Mouse (Mus musculus): Measurements from ENCODE around the gene Ctcf.

Ctcf gene

DNA sequence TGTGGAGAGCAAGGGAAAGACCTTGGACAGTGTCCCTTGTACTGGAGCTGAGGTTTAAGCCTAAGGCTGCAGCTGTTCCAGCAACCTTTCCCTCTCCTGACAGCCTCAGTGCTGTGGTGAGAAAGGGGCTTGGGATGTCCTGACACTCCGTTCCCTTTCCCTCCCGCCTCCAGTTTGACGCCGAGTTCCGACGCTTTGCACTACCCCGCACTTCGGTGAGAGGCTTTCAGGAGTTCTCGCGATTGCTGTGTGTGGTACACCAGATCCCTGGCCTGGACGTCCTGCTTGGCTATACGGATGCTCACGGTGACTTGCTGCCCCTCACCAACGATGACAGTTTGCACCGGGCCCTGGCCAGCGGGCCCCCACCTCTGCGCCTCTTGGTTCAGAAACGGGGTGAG is 65.6 kb downstream of the Ctcf start:
- WGBS: 29% methylated on average over 18 of the region's 18 CpGs

DNA sequence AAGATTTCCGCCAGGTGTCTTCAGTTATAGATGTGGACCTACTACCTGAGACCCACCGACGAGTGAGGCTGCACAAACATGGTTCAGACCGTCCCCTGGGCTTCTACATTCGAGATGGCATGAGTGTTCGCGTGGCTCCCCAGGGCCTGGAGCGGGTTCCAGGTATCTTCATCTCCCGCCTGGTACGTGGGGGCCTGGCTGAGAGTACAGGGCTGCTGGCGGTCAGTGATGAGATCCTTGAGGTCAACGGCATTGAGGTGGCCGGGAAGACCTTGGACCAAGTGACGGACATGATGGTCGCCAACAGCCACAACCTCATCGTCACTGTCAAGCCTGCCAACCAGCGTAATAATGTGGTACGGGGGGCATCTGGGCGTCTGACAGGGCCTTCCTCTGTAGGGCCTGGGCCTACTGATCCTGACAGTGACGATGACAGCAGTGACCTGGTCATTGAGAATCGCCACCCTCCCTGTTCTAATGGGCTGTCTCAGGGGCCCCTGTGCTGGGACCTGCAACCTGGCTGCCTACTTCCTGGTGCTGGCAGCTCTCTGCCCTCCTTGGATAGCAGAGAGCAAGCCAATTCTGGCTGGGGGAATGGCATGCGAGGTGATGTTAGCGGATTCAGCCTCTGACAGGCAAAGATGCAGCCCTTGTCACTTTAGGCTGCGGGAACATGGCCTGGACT is 66.5 kb downstream of the Ctcf start:
- 93% methylated on average over 24 of the region's 24 CpGs for WGBS

DNA sequence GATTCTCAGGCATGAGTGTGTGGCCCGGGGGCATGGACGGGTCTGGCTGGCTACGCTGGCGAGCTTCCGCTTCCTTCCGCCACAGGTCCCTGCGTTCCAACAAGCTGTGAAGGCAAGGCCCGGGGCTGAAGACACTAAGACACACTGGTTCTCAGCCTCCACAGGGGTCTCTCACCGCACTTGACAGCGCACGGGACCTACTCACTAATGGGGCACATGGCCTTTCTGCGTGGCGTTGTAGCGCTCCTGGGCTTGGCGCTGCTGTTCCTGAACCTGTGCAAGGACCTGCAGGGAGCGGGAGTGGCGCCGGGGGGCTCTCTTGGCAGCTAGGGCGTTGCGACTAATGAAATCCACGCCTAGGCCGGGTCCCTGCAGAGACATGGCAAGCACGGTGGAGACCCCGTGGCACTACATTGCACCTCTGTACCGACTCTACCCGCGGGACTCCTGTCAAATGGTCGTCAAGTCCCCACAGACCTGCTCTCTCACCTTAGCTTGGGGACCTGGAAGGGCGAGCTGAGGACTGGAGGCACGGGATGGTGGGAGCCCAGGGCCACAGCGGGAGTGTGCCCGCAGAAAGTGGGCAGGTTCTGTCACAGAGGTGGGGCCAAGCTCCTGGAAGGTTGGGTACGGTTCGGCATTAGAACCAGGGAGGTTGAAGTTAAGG is 67.9 kb downstream of the Ctcf start:
- 94% methylated on average over 34 of the region's 34 CpGs for WGBS

DNA sequence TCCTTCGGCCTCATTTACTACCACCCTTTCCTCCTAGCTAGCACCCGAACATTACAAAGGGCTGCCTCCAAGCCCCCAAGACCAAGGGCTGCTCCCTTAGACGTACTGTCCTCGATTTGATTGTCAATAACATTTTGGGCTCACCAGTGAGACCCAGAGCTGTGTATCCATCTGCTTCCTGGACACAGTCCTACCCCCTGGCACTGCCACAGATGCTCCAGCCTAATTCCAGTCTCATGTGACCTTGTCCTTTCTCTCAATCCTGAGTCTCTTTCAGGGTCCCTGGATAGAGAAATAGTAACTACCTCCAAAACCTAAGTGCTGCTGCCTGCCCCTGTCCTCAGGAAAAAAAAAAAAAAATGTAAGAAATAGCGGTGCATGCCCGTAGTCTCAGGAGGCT is 68.6 kb downstream of the Ctcf start:
- WGBS: 87% methylated on average over 6 of the region's 6 CpGs

DNA sequence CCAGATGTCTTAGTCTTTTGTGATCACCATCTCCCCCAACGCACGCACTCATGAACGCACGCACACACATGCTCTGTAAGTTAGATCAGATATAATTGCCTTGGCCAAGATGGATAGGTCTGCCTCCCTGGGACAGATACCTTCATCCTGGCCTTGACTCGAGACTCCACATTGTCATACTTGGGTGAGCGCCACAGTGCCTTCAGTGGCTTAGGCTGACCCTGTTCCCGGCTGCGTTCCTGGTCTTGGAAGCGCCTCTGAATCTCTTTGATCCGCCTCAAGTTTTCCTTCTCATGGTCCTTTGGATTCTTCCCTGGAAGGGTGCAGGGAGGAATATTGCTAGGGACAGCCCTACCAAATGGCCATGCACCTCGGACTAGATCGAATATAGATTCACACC is 70.1 kb downstream of the Ctcf start:
- 80% methylated on average over 12 of the region's 12 CpGs for WGBS

DNA sequence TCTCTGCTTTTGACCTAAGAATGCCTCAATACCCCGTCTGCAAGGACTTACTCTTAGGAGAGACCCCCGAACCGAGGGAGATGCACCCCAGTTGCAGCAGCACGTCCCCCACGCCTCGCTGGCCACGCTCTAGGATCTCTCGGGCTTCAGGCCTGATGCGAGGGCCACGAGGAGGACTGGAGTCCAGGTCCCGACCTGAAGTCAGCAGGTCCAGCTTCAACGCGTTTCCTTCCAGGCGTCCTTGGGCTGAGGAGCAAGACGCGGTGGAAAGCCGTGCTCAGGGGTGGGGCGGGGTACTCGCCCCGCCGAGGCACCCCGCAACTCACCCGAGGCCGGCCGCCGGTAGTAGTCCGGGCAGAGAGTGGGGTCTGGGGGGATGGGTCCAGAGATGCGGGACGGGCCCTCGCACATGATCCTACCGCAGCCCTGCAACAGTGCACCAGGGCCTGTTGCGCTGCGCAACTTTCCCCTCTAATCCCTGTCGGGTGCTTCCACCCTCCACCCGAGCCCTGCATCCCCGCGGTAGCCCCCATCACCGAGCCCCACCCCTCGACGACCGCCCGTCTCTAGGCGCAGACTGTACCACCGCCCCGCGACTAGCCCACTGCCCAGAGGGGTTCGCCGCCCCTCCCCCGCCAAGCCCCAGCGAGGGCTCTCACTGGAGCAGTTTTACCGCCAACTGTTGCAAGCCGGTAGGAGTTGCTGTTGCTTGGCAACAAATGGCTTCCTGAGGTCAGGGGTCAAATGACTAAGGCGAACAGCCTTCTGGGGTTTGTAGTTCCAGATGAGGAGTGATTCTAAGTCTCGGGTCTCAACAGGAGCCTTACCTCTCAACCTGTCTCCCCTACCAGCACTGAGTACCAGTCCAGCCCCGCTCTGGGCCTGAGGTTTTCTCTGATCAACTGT is 71.4 kb downstream of the Ctcf start, which contains the start of the genes 4933405L10Rik and Enkd1:
4933405L10Rik (plus strand) TSS at position 158 of the 906 bp plus-strand sequence.
Enkd1 (minus strand) TSS at position 713 of the 906 bp plus-strand sequence.
- 1% methylated on average over 55 of the region's 55 CpGs for WGBS

DNA sequence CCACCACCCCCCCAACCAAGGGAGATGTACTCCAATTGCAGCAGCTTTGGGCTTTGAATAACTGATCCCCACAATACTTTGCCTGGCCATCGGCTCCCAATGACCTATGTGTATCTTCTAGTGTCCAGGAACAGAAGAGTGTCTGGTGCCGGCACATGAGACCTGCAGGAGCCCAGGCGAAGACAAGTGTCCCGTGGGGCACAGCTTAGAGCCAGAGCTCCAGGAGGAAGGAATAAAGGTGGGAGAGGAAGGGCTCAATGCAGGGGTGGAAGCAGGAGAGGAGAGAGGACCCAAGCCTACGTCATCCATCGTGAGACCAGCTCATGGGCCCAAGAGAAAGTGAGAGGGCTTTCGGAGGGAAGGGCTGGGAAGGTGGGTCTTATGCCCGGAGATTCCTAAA is 72.3 kb downstream of the Ctcf start:
- WGBS: 93% methylated on average over 8 of the region's 8 CpGs

DNA sequence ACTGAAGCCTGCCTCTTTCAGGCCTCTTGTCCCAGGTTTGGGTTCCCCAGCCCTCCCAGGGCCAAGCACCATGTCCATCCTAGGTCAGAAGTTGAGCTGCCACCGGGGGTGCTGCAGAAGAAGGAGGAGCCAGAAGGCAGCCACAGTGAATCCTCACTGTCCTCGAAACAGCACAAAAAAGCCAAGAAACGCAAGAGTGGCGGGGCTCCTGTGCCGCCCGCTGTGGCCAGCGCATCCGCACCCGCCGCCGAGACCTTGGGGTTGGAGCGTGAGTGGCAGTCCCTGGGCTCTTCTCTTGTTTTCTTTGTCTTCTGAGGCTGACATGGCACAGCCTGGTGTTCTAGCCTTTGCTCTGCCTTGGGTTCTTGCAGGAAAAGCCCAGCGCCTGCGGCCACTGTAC is 72.9 kb downstream of the Ctcf start:
- WGBS: 86% methylated on average over 14 of the region's 14 CpGs

DNA sequence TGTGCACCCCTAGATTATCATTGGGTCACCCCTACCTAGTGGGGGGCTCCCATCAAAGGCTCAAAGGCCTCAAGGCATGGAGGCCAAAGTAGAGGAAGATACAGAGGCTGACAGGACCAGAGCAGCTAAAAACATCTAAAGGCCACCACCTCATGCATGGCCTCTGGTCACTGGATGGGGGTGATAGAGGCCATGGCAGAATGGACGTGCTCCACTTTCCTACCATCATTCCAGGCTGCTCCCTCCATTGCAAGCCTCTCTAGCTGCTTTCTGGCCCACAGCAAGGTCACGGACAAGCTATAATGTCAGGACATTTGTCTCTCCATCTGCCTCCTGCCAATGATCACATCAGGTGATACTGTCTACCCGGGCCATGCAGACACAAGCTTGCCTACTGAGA is 75.9 kb downstream of the Ctcf start:
- 86% methylated on average over 3 of the region's 3 CpGs for WGBS

DNA sequence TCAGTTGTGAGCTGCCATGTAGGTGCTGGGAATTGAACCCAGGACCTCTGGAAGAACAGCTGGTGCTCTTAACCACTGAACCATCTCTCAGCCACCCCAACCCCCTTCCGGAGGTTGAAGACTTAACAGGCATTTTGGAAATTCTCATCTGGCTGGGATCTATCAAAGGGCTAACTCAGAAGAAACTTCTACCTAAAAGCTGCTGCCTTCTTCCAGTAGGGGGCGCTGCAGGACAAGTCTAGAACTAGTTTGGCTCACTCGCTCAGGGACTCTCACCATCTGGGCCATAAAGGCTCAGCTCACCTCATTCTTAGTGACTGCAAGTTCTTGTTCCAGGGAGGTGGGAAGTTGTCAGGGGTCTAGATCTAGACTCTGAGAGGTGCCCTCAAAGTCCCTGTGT is 77.8 kb downstream of the Ctcf start:
- WGBS: 6% methylated on average over 3 of the region's 3 CpGs

DNA sequence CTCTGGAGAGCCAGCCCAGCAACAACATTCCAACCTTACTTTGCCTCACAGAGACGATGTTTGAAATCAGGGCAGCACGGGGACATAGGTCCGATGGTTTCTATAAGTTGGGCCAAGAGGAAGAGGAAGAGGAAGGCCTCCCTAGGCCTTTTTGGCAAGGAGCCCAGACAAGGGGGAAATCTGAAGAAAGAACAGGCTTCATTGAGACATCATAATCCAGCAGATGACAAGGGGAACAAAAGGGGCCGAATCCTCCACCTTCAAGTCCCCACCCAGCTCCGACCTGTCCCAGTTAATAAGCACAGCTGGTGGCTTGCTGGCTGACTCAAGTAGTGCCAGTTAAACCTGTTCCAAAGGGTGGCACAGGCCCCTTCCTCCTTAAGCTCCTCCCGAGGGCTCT is 78.7 kb downstream of the Ctcf start:
- WGBS: 68% methylated on average over 6 of the region's 6 CpGs

DNA sequence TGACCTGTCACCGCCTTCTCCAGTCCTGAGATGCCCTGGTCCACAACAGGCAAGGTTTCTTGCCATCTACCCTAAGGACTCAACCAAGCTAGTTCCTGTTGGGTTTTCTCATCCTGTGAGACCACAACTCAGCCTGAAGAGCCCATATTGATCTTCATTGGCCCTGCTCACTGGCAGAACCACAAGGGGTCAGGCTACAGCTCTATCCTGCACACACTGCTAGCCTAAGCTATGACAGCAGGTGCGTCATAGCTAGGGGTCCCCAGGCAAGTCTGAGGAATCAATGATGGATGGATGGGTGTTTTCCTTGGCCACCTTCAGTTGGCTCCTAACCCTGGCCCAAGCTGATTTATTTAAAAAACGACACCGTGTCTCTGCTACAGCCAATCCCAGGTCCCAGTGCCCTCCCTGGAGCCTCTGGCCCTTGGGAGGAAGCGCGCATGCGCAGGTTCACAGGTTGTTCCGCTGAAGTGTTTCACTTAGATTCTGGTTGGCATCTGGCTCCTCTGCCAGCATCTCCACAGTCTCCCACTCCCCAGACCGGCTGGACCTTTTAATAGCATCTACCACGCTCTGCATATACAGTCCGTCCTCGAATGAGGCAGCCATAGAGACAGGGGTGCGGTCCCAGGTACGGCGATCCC is 80.1 kb downstream of the Ctcf start:
- 90% methylated on average over 15 of the region's 15 CpGs for WGBS

DNA sequence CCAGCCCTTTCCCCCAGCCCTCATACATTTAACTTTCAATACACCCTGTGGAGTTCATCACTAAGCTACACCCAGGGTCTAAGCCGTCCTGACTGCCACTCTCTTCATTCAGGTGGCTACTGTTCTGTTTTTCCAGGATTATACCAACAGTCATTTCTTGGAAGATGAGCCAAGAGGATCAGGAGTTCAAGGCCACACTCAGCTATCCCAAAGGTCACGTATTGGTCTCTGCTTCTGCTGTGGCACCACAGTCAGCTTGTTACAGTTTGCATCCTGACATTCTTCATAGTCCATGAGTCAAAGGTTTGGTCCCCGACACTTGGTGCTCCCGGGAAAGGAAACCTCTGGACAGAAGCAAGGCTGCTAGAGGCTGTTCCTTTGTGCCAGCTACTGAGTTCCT is 83.3 kb downstream of the Ctcf start:
- WGBS: 85% methylated on average over 4 of the region's 4 CpGs

DNA sequence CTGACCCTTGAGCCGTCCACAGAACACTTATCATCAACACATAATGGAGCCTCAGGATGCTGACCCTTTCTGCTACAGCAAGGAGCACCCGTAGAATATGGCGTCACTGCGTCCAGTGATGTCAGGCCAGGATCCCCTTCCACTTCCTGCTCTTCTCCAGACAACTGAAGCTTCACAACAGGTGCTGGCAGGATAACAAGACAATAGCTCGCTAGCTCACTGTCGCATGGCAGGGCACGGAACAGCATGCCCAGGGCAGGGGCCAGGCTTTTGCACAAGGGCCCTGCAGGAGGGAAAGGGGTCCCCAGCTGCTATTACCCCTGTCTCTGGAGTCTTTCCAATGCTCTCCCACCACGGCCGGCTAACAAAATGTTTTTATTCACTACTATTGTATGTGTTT is 86.5 kb downstream of the Ctcf start:
- 84% methylated on average over 9 of the region's 9 CpGs for WGBS

DNA sequence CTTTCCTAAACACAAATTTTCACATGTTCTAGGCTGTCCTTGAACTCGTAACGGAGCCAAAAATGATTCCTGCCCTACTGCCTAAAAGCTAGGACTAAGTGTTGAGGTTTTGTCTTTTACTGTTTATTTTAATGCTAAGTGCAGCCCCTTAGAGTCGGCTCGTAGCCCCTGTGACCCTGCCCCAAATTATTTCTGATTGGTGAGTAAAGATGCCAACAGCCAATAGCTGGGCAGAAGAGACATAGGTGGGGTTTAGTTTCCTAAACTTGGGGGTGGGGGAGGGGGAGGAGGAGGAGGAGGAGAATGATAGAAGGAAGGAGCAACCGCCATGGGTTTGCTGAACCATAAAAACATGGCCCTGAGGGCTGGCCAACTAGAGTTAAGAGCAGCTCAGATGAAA is 89.4 kb downstream of the Ctcf start:
- WGBS: 87% methylated on average over 5 of the region's 5 CpGs

DNA sequence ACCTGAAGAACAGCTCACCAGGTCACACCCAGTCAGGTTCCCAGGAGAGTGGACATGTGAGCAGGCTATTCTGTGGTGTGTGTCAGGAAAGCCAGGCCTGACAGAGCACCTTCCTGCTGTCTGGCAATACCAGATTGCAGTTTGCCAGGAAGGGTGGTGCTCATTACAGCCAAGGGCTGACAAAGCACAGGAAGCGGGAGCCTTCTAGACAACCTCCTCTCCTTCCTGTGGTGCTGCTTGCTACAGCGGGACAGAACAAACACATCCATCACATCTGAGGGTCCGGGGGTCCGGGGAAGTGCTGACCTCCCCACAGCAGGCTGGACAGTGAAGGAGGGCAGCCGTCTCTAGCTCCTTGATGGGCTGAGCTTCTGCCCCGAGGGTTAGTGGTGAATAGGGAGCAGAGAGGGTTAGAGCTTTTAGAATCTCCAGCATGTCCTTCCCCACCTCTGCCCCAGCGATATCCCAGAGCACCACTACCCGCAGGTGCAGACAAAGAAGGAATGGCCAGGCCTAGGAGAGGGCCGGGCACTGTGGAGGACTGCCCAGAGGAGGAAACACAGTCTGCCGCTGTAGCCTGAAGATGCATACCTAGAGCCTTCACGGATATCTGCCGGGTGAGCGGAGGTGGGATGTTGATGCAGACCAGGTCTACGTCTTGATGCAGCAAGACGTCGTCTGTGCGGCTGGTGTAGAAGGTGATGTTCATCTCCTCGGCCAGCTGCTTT is 91.2 kb downstream of the Ctcf start:
- WGBS: 88% methylated on average over 18 of the region's 18 CpGs

DNA sequence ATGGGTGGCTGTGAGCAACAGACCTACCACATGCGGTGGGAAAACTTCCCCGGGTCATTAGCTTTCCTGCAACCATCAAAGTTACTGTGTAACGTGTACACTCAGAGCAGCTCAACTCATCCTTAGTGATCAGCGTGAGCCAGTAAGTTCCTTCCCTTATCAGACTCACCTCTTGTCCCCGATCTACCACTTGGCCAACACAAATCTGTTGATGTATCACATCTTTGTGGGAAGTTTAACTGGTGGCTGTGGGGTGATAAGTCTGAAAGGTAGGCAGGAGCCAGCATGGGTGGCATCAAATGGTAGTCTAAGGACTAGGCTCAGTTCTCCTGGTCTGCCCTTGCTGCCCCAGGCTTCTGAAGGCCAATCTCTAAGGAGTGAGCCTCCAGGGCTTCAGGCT is 95.8 kb downstream of the Ctcf start:
- 96% methylated on average over 5 of the region's 5 CpGs for WGBS

Data from cerebral cortex, adult 2 months (tissue).